Mouse (Mus musculus) hematopoietic stem cell, adult 5-6 weeks (primary cell): ENCODE measurements around the gene Rps19bp1. TPM values are rescaled to one million over a fixed set of nuclear protein-coding genes. Genes with fewer than 3 reads are reported as not detected.

Experiments used
- ATAC-seq, 2 experiments: fragments of 125-278 bp in 1 of 2; replicated peaks in 1 of 2; 2 replicates each; pipeline ENCODE4 v1.8.0; 2016 to 2017; ENCODE audit warnings: inconsistent platforms in 2 of 2, mild to moderate bottlenecking in 2 of 2, moderate number of reproducible peaks in 2 of 2, low read depth in 1 of 2, moderate TSS enrichment in 1 of 2; ENCODE audit not compliant: low FRiP score in 2 of 2, poor library complexity in 2 of 2, severe bottlenecking in 2 of 2, insufficient read depth in 1 of 2, low TSS enrichment in 1 of 2
- total RNA-seq: library from RNA; stranded (forward); fragments of 172-1452, 232-1000 nt; gene quantifications from 2 replicates; pipeline ENCODE4 v1.2.3, GENCODE M21; 2017

Gene Rps19bp1
- 22.0 and 48.2 TPM in 2 replicates for total RNA-seq

- ATAC-seq: peak; percentile 94
Observed at GRCm38 (mm10) chr15:80263610-80264575, at the start of gene Rps19bp1. Gene Rps19bp1 (minus strand): TSS chr15:80264315.

GRCm38 (mm10) chr15:80306146-80306545 lies 42.0 kb upstream of the Rps19bp1 start:
- ATAC-seq: no peak

GRCm38 (mm10) chr15:80304188-80304587 lies 40.1 kb upstream of the Rps19bp1 start:
- no peak for ATAC-seq

- no peak for ATAC-seq
Observed at GRCm38 (mm10) chr15:80303779-80304178, 39.7 kb upstream of the Rps19bp1 start.

GRCm38 (mm10) chr15:80297146-80297545 lies 33.0 kb upstream of the Rps19bp1 start:
- ATAC-seq: no peak

- peak; percentile 65 to 80 for ATAC-seq
Observed at GRCm38 (mm10) chr15:80289436-80289835, 25.3 kb upstream of the Rps19bp1 start.

- ATAC-seq: no peak
Observed at GRCm38 (mm10) chr15:80288036-80288435, 23.9 kb upstream of the Rps19bp1 start.

GRCm38 (mm10) chr15:80286851-80287415 lies 22.8 kb upstream of the Rps19bp1 start, which contains the start of gene Cacna1i:
Gene Cacna1i (plus strand): TSS chr15:80287238.
- no peak for ATAC-seq

- ATAC-seq: no peak
Observed at GRCm38 (mm10) chr15:80280646-80281045, 16.5 kb upstream of the Rps19bp1 start.

GRCm38 (mm10) chr15:80279053-80279452 lies 14.9 kb upstream of the Rps19bp1 start:
- no peak for ATAC-seq

- no peak for ATAC-seq
Observed at GRCm38 (mm10) chr15:80278121-80278759, 14.1 kb upstream of the Rps19bp1 start.

GRCm38 (mm10) chr15:80277625-80278024 lies 13.5 kb upstream of the Rps19bp1 start:
- ATAC-seq: 0 out of 4 replicates have a peak, but pooled peaks have one; percentile 37 to 53

GRCm38 (mm10) chr15:80277107-80277506 lies 13.0 kb upstream of the Rps19bp1 start:
- no peak for ATAC-seq

GRCm38 (mm10) chr15:80271858-80272396 lies 7.8 kb upstream of the Rps19bp1 start:
- no peak for ATAC-seq

GRCm38 (mm10) chr15:80266281-80266680 lies 2.2 kb upstream of the Rps19bp1 start:
- peak; percentile 41 to 66; a peak in 2 of 4 replicates for ATAC-seq

- ATAC-seq: no peak
Observed at GRCm38 (mm10) chr15:80261100-80261499, 3.0 kb downstream of the Rps19bp1 start.

GRCm38 (mm10) chr15:80260677-80261076 lies 3.4 kb downstream of the Rps19bp1 start:
- ATAC-seq: peak in 1 of 2 experiments; percentile 32; a peak in 1 of 4 replicates
